Mouse (Mus musculus) cerebellum, postnatal 36 days (tissue): ENCODE data around the gene Xrra1.
"Not testable (repeated sequence)": the region's sequence is repeated elsewhere in the genome, so short reads cannot be mapped to it uniquely, and the experiment has no call there.

Experiments used
- DNase-seq, 2 experiments: peaks; one replicate each; pipeline ENCODE4 v3.0.0; 2021 to 2022; ENCODE audit warnings: mixed read lengths in 2 of 2

Xrra1 gene

DNA sequence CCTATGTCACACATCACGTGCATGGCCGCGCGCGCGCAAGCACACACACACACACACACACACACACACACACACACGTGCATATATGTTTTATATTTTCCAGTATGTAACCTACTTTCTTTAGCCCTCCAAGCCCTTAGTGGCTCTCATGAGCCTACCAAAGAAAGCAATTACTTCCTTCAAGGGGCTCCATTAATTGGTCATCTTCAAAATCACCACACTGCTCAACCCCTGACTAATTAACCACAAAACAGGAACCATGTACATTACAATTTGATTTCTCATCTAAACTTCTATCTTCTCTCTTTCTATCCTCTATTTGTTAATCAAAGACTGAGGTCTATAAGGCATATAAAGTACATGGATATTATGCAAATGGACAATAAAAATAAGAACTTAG lies 97.2 kb downstream of the Xrra1 start:
- no peak for DNase-seq

DNA sequence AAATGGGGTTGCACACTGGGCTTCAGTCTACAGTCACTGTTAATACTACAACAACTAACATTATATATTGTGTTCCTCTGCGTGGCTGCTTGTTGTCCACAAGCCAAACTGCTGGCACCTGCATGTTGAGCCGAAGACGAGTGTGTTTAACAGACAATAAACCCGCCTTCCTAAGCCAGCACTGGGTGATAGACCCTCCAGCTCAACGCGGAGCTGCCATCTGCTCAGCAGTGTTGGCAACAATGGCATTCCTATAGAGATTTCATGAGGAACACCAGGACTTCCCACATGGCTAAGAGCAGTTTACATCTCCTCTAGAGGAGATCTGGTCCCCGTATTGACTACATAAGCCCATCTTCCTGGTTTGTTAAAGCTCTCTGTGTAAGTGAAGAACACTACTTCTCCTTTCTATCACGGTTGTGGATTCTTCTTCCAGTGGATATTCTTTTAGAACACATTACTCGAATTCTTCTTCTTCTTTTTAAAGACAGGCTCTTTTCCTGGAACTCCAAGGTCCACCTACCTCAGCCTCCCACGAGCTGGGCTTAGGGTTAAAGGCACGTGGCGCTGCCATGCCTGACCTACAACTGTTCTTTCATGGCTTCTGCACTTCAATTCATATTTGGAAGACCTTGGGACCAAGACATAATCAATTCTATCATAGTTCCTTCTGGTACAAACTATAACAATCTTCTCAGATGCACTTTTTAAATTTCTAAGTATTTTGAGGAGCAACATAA lies 98.5 kb downstream of the Xrra1 start:
- no peak for DNase-seq

DNA sequence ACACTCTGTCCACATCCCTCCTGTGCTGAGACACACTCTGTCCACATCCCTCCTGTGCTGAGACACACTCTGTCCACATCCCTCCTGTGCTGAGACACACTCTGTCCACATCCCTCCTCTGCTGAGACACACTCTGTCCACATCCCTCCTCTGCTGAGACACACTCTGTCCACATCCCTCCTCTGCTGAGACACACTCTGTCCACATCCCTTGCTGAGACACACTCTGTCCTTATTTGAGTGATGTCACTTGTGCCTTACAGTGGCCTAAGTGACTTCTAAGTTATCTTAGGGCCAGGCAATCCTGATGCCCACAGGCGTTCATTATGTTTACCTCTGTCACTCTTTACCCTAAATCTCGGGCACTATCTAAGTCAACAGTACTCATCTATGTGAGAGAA lies 101.7 kb downstream of the Xrra1 start:
- not testable (repeated sequence) for DNase-seq

DNA sequence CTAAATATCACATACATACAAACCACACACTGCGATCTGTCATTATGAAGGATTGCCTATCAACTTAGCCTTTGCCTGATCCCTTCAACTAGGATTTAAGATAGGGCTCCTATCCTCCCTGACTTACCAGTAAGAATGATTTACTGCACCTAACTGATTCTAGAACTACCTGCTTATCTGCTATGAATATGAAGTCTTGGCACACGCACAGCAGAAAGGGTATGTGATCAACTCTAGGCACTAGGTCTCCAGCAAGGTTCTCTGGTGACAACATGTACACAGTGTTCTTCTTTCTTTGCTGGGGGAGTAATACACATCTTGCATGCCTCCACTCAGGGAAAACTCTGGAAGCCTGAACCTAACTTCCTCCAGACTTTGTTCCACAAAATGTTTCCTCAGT lies 102.6 kb downstream of the Xrra1 start:
- DNase-seq, result no peak

DNA sequence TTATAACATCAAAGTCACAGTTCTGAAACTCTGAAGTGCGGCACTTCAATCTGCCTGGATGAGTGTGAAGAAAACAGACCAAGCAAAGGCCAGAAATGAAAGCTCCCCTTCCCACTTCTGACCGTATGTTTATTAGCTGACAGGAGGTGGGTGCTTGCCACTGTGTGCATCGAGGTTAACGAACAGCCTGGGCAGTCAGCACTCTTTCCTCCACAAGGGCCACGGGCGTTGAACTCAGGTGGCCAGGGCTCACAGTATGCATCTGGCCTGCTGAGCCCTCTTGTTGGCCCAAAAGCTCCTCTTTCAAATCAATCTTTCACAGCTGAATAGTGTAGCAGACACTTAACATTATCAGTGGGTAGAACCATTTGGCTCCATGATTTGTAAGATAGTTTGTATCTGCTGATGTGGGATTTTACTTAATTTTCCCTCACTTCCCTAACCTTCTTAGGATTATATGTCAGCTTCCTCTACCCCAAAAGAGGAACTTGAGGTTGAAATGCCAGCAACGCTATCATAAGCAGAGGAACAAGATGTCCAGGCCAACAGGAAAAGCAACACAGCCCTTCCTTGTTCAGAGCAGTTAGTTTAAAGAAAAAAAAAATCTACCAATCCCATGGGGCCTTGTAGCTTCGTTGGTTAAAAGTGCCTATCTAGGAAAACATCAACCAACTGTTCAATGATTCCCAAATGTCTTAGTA lies 103.8 kb downstream of the Xrra1 start:
- DNase-seq, result no peak

DNA sequence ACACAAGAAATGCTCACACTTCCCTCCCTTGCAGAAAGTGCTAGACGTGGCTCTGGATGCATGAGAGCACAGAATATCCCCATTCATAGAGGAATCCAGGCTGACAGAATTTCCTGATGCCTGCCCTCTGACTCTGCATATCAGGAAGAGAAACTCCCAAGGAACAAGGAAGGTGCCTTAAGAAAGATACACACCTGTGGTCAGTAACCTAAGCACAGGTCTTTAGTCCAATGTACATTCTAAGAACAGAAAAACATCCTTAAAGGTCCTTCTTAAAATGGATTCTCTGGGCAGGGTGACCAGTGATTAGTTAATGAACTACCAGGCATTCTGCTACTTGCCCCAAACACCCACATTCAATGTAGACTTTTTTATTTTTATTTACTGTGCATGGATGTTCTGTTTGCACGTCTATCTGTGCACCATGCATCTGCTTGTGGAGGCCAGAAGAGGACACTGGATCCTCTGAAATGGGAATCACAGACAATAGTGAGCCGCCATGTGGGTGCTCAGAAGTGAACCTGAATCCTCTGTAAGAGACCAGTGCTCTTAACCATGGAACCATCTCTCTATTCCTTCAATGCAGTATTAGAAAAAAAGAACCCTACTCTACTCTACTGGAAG lies 104.4 kb downstream of the Xrra1 start:
- DNase-seq, result no peak

DNA sequence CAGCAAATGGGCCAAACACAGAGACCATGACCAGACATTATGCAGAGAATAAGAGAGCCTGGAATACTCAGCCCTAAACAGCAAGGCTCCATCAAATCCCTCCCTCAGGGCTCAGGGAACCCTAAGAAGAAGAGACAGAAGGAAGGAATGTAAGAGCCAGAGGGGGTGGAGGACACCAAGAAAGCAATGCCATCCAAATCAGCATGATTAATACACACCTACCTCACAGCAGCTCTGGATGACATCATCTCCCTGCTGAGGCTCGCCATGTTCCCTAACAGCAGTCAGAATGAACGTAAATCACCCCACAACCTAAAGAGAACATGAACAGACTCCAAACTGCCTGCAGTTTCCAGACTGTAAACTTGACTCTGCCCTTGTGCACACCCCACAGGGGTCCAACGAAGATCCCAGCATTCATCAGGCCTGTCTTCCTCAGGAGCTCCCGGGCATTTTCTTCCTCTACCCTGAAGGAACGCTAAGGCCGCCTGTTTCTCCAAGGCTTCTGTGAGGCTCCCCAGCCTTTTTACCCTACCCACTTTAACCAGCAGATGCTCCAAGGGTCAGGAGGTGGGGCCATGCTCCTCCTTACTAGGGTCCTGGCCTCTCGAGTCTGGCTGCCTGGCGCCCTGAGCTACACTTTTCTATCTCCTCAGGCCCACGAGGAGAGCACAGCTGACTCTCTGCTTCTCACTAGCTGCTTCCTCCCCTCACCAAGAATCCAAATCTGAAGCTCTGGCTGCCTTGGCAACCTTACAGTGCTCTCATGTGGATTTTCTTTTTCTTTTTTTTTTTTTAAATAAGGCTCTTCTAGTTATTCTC lies 106.3 kb downstream of the Xrra1 start:
- DNase-seq, result peak in 1 of 2 experiments; percentile 17

DNA sequence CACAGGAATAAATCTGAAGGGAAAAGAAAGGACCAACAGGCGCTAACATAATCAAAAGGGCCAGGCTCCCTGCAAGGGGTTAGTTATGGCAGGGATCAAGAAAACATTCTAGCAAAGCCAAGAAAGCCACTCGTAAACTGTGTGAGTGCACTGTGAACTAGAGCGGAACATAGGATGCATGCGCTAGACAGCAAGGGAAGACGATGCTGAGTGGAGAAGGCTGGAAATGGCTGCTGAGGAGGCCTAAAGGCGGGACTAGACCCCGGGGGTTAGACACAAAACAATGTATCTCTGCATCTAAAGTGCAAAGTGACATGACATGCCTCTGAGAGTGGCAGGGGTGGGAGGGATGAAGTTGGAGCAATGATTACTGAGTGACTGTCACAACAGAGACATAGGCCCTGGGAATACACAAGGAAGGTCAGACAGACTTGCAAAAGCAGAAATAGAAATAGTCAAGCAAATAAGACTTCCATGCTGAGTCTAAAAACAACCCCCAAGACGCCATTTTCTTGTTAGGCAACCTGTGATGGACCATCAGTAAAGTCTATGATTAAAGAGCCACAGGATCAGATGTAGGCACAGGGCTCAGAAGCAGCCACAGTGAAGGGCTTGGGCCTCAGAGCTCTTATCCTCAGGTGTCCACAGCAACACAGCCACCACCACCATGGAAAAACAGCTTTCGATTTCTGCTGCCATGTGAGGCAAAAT lies 107.2 kb downstream of the Xrra1 start:
- DNase-seq, result no peak
